Mouse (Mus musculus) neural tube, embryonic 14.5 days (tissue): ENCODE data around the gene Aldh1l1. TPM values are rescaled to one million over a fixed set of nuclear protein-coding genes. Genes with fewer than 3 reads are reported as not detected.

Source experiments
- ATAC-seq: fragments of 200-750 bp; cut with Nextera tagmentation; 2 replicates; pipeline ENCODE4 v1.8.0; 2017; ENCODE audit warnings: low read depth, mild to moderate bottlenecking, moderate TSS enrichment, moderate library complexity
- H3K27ac ChIP-seq: fragments of 300-500 bp; sonication (generic); 2 replicates; pipeline ENCODE4 v1.5.1; 2014; ENCODE audit warnings: low read depth, mild to moderate bottlenecking, control low read depth, low read length, moderate library complexity, mixed read lengths
- H3K27me3 ChIP-seq: fragments of 300-500 bp; sonication (generic); 2 replicates; pipeline ENCODE4 v1.6.1; 2014; ENCODE audit warnings: low read length; ENCODE audit not compliant: control insufficient read depth, insufficient read depth
- H3K36me3 ChIP-seq: fragments of 300-500 bp; sonication (generic); 2 replicates; pipeline ENCODE4 v1.6.1; 2014; ENCODE audit warnings: low read length, mixed read lengths; ENCODE audit not compliant: control insufficient read depth, insufficient read depth
- H3K4me1 ChIP-seq: fragments of 300-500 bp; sonication (generic); 2 replicates; pipeline ENCODE4 v1.6.1; 2014; ENCODE audit warnings: low read length; ENCODE audit not compliant: control insufficient read depth, insufficient read depth
- H3K4me2 ChIP-seq: fragments of 300-500 bp; sonication (generic); 2 replicates; pipeline ENCODE4 v1.6.1; 2014; ENCODE audit warnings: mild to moderate bottlenecking, low read depth, low read length, control low read depth
- H3K4me3 ChIP-seq: fragments of 300-500 bp; sonication (generic); 2 replicates; pipeline ENCODE4 v1.5.1; 2014; ENCODE audit warnings: low read depth, low read length, control low read depth, mixed read lengths
- H3K9ac ChIP-seq: fragments of 300-500 bp; sonication (generic); replicated peaks from 2 replicates; pipeline ENCODE4 v1.6.1; 2014; ENCODE audit warnings: low read depth, mild to moderate bottlenecking, control low read depth, low read length, mixed read lengths
- H3K9me3 ChIP-seq: fragments of 300-500 bp; sonication (generic); 2 replicates; pipeline ENCODE4 v1.6.1; 2016; ENCODE audit warnings: low read length; ENCODE audit not compliant: control insufficient read depth
- WGBS: fragments of 180-500 bp; shearing (Covaris S2); extraction: QIAGEN DNeasy Blood & Tissue Kit; methylation state at CpG from one replicate; pipeline ENCODE4 v1.1.7; 2014; 5-methylcytosine and 5-hydroxymethylcytosine counted together
- polyA plus RNA-seq: library from polyadenylated mRNA; unstranded; fragments of >200 nt; fragmentation: Nextera tagmentation; extraction: Ambion mirVana; gene quantifications from 2 replicates; pipeline ENCODE4 v1.2.1, GENCODE M21; 2014

The Aldh1l1 gene
- polyA plus RNA-seq, 1 experiment from 2014 or later: 53.3 TPM

DNA sequence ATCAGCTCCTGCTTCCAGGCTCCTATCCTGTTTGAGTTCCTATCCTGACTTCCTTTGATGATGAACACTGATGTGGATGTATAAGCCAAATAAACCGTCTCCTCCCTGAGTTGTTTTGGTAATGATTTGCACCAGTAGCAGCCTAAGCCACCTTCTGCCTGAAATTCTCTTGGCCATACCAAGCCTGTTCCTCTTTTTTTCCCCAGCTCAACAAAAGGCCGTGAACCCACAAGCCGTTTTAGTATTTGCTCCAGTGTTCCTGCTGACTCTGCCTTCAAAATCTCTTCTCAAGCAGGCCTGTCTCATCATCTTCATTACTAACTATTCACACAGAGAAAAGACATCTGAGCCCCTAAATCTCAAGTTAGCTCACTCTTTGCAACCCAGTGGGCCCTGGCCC lies 7.9 kb downstream of the Aldh1l1 start:
- Histone ChIP-seq H3K4me2 (no peak overlapping the region), H3K27me3 (no peaks in the 10 kb centered on the region), H3K9me3 (no peaks in the 10 kb centered on the region), H3K9ac (no peak overlapping the region), H3K4me1 (no peaks in the 10 kb centered on the region), H3K4me3 (no peak overlapping the region), H3K27ac (no peak overlapping the region), H3K36me3 (no peaks in the 10 kb centered on the region)
- ATAC-seq: no peak
- WGBS: 80% methylated on average over 3 of the region's 3 CpGs

DNA sequence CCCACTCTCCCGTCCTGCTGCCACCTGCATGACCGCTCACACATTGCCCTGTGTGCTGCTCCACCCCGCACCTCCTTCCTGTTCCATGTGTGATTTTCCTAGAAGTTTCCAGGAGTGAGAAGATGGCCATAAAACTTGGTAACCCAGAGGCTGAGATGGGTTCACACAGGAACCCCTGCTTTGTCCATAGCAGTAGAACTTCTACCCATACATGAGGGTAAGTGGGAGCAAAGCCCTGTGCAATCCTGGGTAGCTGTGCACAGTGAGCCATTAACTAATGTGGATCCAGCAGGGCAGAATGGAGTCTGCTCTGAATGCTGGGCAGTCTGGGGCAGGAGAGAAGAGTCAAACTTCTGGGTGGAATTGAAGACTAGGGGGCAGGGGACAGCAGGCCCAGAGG lies 8.3 kb downstream of the Aldh1l1 start:
- 87% methylated on average over 3 of the region's 3 CpGs for WGBS
- Histone ChIP-seq H3K9me3 (no peaks in the 10 kb centered on the region), H3K27me3 (no peaks in the 10 kb centered on the region), H3K9ac (no peak overlapping the region), H3K36me3 (no peaks in the 10 kb centered on the region), H3K27ac (no peak overlapping the region), H3K4me1 (no peaks in the 10 kb centered on the region), H3K4me3 (no peak overlapping the region), H3K4me2 (no peak overlapping the region)
- no peak for ATAC-seq

DNA sequence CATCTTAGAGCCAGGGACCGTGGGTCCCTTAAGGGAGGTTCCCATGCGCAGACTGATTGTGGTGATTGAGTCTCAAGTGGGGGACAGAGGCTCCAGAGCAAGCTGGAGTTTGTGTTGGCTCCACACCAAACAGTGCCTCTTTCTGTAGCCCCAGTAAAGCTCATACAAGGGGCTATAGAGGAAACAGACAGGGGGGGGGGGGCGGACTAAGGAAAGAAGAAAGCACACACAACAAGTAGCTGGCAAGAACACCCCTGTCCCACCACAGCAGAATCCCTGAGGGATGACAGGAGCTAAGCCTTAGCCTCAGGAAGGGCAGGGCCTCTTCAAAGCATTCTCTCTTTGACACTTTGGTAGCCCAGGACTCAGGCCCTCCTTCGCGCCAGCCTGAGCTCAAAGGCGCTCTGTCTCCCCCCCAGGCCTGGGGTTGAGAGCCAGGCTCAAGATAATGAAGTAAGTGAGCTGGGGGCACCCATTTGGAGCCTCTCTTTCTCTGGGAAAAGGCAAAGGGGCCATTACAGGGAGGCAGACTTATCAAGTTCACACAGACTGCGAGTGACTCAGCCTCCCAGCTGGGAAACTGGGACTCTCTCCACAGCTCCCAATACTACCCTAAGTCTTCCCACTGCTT lies 9.2 kb downstream of the Aldh1l1 start:
- Histone ChIP-seq H3K4me3 (no peak overlapping the region), H3K36me3 (no peaks in the 10 kb centered on the region), H3K4me1 (no peaks in the 10 kb centered on the region), H3K9me3 (no peaks in the 10 kb centered on the region), H3K4me2 (no peak overlapping the region), H3K27me3 (no peaks in the 10 kb centered on the region), H3K9ac (no peak overlapping the region), H3K27ac (no peak overlapping the region)
- peak; percentile 88 for ATAC-seq
- WGBS: 54% methylated on average over 6 of the region's 7 CpGs

DNA sequence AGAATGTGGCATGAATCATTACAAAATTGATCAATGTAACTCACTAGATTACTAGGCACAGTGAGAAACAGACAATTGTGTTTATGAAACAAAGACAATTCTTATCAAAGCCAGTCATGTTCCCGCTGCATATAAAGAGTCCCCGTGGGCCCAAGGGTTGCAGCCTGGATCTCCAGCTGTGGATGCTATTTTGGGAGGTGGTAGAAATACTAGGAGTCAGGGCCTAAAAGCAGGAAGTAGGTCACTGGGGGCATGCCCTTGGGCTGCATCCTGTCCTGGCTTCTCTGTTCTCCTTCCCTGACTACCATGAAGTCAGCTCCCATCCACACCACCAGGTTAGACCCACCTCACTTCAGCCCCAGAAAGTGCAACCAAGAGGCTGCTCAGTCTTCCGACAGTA lies 10.0 kb downstream of the Aldh1l1 start:
- 73% methylated on average over 3 of the region's 3 CpGs for WGBS
- Histone ChIP-seq H3K4me2 (no peak overlapping the region), H3K4me1 (no peaks in the 10 kb centered on the region), H3K27ac (no peak overlapping the region), H3K4me3 (no peak overlapping the region), H3K27me3 (no peaks in the 10 kb centered on the region), H3K9me3 (no peaks in the 10 kb centered on the region), H3K9ac (no peak overlapping the region), H3K36me3 (no peaks in the 10 kb centered on the region)
- ATAC-seq: no peak

DNA sequence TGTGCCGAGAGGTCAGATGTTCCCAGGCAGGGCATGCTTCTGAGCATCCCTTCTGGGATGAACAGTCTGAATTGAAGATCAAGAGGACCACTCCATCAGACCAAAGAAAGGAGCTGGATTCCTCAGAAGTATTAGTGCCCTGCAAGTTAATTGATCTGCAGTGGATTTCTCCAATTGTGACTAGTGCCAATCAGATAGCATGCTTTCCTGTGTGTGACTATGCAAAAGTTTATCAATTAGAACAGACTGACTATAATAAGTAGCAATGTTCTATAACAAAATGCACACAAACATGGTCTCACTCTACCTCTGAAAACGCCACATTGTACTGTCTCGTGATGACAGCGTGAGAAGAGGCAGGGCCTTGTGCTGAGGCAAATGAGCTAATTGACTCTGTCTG lies 13.3 kb downstream of the Aldh1l1 start:
- no peak overlapping the region for H3K27ac ChIP-seq

DNA sequence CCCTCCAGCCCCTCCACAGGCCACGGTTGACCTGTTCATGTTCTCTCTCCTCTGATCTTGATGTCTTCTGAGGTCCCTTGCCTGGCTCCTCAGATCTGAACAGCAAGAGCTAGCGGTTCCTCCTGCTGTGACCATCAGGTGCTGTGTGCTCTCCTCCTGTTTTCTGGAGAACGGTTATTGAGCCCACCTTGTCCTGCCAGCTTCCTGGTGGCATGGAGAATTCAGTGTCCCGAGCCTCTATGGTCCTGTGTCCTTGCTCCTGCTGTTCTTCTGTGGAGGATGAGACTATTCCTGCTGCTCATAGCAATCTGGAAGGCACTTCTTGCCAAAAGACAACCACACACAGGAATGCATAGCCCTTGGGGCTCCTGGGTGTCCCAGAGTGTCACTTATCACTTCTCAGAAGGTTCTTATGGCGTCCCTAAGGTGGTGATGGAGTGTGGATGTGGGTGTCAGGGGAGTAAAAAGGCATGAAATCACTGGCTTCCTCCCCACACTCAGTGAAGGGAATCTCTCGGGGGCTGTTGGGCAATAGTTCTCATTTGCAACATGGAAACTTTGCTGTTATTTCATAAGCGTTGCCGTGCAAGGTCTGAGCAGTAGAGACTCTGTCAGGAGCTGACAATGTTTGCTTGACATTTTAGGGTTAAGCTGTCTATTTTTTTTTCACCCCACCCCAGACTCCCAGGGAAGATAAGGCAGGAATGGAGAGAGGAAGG lies 15.2 kb downstream of the Aldh1l1 start:
- no peaks in the 10 kb centered on the region for H3K4me1 ChIP-seq
- ATAC-seq: no peak
- no peak overlapping the region for H3K9ac ChIP-seq
- 77% methylated on average over 8 of the region's 8 CpGs for WGBS
- H3K4me2 ChIP-seq: no peak overlapping the region
- H3K4me3 ChIP-seq: no peak overlapping the region
- no peaks in the 10 kb centered on the region for H3K9me3 ChIP-seq
- no peaks in the 10 kb centered on the region for H3K27me3 ChIP-seq
- no peaks in the 10 kb centered on the region for H3K36me3 ChIP-seq
- H3K27ac ChIP-seq: no peak overlapping the region

More for the DNA sequence above, 13.3 kb downstream of the Aldh1l1 start:
- Histone ChIP-seq H3K4me2 (no peak overlapping the region), H3K4me3 (no peak overlapping the region), H3K9ac (no peak overlapping the region), H3K27me3 (no peaks in the 10 kb centered on the region), H3K36me3 (no peaks in the 10 kb centered on the region), H3K4me1 (no peaks in the 10 kb centered on the region), H3K9me3 (no peaks in the 10 kb centered on the region)
- WGBS: 73% methylated on average over 4 of the region's 4 CpGs
- no peak for ATAC-seq

DNA sequence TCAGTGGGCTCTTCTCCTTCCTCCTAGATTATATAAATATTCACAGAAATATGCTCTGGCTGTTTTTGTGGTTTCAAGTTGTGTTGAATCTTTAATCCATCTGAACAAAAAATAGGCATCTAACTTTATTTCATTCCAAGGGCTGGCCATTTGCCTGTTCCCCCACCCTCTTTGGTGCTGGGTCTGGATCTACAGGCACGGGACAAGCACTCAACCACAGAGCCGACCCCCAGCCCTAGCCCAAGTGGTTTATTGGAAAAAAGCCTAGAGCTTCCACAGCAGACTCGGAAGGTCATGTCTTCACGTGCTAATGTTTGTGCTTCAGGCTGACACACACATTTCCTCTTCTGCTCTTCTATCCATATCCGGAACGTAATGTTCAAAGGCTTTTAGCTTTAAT lies 19.7 kb downstream of the Aldh1l1 start:
- Histone ChIP-seq H3K4me3 (no peak overlapping the region), H3K27ac (no peak overlapping the region), H3K9me3 (no peaks in the 10 kb centered on the region), H3K9ac (no peak overlapping the region), H3K4me2 (no peak overlapping the region), H3K4me1 (0 out of 2 replicates have a peak, but pooled peaks cover 4% of the 10 kb centered on the region), H3K36me3 (no peaks in the 10 kb centered on the region), H3K27me3 (no peaks in the 10 kb centered on the region)
- 69% methylated on average over 6 of the region's 6 CpGs for WGBS
- ATAC-seq: no peak

DNA sequence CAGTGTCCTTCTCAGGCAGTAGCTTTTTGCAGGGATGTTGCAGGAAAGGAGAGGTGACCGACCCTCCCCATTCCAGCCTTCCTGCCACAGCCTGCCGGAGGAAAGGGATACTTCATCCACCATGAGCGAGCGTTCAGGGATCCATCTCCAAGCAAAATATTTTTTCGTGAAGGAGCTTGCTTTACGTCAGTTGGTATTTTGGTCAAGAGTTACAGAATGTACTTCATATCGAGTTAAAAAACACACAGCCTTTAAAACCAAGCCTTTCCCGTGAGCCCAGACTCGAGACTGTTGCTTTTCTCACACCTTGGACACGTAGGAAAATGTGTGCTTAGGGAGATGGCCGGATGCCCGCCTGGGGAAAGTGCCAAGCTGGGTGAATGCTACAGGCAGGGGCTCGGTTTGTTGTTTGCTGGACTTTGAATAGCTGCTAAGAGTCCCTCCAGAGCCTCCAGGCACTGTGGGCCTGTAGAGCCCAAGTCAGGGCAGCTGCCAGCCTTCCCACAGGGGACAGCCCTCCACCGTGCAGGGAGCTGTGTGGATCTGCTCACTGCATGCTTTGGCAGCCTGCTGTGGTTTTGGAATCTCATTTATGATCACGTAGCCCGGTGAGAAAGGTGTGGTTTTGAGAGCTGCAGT lies 20.6 kb downstream of the Aldh1l1 start:
- Histone ChIP-seq H3K27me3 (no peaks in the 10 kb centered on the region), H3K4me3 (no peak overlapping the region), H3K4me2 (no peak overlapping the region), H3K4me1 (0 out of 2 replicates have a peak, but pooled peaks cover 4% of the 10 kb centered on the region), H3K27ac (peak overlapping the region; percentile 60), H3K9me3 (no peaks in the 10 kb centered on the region), H3K36me3 (no peaks in the 10 kb centered on the region), H3K9ac (no peak overlapping the region)
- peak; percentile 91 for ATAC-seq
- 62% methylated on average over 16 of the region's 16 CpGs for WGBS

DNA sequence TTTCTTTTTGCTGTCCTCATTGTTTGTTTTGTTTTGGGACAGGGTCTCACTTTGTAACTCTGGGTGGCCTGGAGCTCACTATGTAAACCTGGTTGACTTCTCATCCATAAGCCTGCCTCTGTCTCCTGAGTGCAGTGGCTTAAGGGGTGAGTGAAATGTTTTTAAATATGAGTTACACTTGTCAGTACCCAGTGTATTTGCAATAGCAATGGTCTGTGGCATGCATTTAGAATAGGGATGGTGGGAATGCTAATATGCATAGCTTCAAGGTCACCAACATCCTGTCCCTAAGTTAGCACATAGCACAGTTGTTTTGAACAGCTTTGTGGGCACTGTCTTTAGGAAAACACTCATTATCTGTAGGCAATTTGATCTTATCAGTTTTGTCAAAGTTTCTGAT lies 21.2 kb downstream of the Aldh1l1 start:
- H3K27ac ChIP-seq: no peak overlapping the region; the same call in 1 of the 2 replicates
- H3K36me3 ChIP-seq: no peaks in the 10 kb centered on the region
- no peak overlapping the region for H3K9ac ChIP-seq
- H3K4me2 ChIP-seq: no peak overlapping the region
- 0 out of 2 replicates have a peak, but pooled peaks cover 4% of the 10 kb centered on the region for H3K4me1 ChIP-seq
- H3K9me3 ChIP-seq: no peaks in the 10 kb centered on the region
- H3K4me3 ChIP-seq: no peak overlapping the region
- no peak for ATAC-seq
- no peaks in the 10 kb centered on the region for H3K27me3 ChIP-seq
